Mouse (Mus musculus): Measurements from ENCODE around the gene Pole2. TPM values are rescaled to one million over a fixed set of nuclear protein-coding genes. Genes with fewer than 3 reads are reported as not detected.
A peak's percentile ranks its signal among the peaks of the same experiment; 100 is the strongest.

Pole2 gene
- polyA plus RNA-seq, 1 experiment = 63.4 TPM

DNA sequence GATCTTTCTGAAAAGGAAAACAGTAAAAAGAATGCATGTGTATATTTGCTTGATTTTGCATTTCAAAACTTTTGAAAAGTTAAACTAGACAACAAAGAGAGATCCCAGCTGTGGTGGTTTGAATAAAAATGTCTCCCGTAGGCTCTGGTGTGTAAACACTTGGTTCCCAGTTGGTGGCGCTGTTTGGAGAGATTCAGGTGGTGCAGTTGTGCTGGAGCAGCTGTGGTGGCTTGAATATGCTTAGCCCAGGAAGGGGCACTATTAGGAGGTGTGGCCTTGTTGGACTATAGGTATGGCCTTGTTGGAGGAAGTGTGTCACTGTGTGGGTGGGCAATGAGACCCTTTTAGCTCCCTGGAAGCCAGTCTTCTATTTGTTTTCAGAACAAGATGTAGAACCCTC lies 1.3 kb upstream of the Pole2 start:
- no peak overlapping the region for H3K4me3 ChIP-seq (ENCODE audit: control insufficient read depth, low read depth, low read length)
- no peaks in the 10 kb centered on the region for H3K36me3 ChIP-seq (ENCODE audit: control insufficient read depth, insufficient read depth, low read length)
- no peak for TF ChIP-seq POLR2A (IDR thresholded peaks at IDR 0.05; ENCODE audit: control insufficient read depth, low read depth, low read length)
- TF ChIP-seq CTCF (IDR thresholded peaks at IDR 0.05; ENCODE audit: control insufficient read depth, insufficient read depth, insufficient replicate concordance, low read depth, low read length) = peak; percentile 25; the same call in 1 of the 2 replicates
- H3K4me1 ChIP-seq (ENCODE audit: control insufficient read depth, insufficient read depth, low read length) = no peaks in the 10 kb centered on the region
- no peak overlapping the region for H3K27ac ChIP-seq (ENCODE audit: control insufficient read depth, insufficient read depth, low read depth, low read length)
- H3K27me3 ChIP-seq (ENCODE audit: control insufficient read depth, insufficient read depth, low read length) = no peaks in the 10 kb centered on the region

DNA sequence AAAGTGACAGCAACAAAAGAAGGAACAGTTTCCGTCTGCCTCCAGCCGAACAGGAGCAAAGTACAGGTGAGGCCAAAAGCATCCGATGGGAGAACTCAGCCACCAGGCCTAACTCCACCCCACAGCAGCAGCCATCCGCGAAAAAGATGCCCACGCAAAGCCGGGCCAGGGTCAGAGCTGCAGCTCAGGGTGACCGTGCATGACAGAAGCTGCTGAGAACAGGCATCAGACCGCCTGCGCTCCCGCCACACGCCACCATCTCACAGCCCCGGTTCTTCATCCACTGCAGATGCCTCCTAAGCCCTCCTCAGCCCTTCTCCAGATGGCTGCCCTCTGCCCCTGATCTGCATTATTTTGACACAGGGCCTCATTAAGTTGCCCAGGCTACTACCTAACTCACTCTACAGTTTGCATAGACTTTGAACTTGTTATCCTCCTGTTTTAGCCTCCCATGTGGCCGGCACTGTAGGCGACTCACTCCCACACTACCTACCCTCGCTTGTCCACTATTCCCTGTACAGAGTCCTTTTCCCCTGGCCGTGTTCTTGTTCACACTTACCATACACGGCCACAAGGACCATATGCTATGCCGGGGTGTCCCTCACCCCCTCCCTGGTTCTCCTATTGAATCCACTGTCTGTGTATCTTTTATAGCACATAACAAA lies 7.2 kb downstream of the Pole2 start:
- no peak overlapping the region for H3K4me3 ChIP-seq (ENCODE audit: control insufficient read depth, low read depth, low read length)
- H3K36me3 ChIP-seq (ENCODE audit: control insufficient read depth, insufficient read depth, low read length) = no peaks in the 10 kb centered on the region
- no peak overlapping the region for H3K27ac ChIP-seq (ENCODE audit: control insufficient read depth, insufficient read depth, low read depth, low read length)

DNA sequence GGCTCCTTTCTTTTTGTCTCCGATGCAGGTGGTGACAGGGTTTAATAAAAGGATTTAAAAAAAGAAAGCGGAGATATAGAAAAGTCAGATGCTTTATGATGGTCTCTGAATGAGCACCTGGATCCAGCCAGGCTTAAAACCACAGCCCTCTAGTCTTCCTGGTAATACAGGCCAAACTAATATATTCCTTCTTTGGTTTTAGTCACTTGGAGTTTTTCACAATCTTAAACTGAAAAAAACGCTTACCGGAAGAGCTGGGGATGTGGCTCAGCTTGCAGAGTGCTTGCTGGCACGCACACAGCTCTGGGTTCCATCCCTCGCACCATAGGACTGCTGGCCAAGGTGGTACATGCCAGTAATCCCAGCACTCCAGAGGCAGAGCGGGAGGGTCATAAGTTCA lies 11.4 kb downstream of the Pole2 start:
- no peak overlapping the region for H3K4me3 ChIP-seq (ENCODE audit: control insufficient read depth, low read depth, low read length)
- no peaks in the 10 kb centered on the region for H3K4me1 ChIP-seq (ENCODE audit: control insufficient read depth, insufficient read depth, low read length)
- H3K36me3 ChIP-seq (ENCODE audit: control insufficient read depth, insufficient read depth, low read length) = no peaks in the 10 kb centered on the region
- TF ChIP-seq POLR2A (IDR thresholded peaks at IDR 0.05; ENCODE audit: control insufficient read depth, low read depth, low read length) (no peak), CTCF (IDR thresholded peaks at IDR 0.05; ENCODE audit: control insufficient read depth, insufficient read depth, insufficient replicate concordance, low read depth, low read length) (no peak)
- no peaks in the 10 kb centered on the region for H3K27me3 ChIP-seq (ENCODE audit: control insufficient read depth, insufficient read depth, low read length)
- no peak overlapping the region for H3K27ac ChIP-seq (ENCODE audit: control insufficient read depth, insufficient read depth, low read depth, low read length)

More for the DNA sequence above, 7.2 kb downstream of the Pole2 start:
- Histone ChIP-seq H3K4me1 (ENCODE audit: control insufficient read depth, insufficient read depth, low read length) (no peaks in the 10 kb centered on the region), H3K27me3 (ENCODE audit: control insufficient read depth, insufficient read depth, low read length) (no peaks in the 10 kb centered on the region)
- no peak for TF ChIP-seq CTCF (IDR thresholded peaks at IDR 0.05; ENCODE audit: control insufficient read depth, insufficient read depth, insufficient replicate concordance, low read depth, low read length)

DNA sequence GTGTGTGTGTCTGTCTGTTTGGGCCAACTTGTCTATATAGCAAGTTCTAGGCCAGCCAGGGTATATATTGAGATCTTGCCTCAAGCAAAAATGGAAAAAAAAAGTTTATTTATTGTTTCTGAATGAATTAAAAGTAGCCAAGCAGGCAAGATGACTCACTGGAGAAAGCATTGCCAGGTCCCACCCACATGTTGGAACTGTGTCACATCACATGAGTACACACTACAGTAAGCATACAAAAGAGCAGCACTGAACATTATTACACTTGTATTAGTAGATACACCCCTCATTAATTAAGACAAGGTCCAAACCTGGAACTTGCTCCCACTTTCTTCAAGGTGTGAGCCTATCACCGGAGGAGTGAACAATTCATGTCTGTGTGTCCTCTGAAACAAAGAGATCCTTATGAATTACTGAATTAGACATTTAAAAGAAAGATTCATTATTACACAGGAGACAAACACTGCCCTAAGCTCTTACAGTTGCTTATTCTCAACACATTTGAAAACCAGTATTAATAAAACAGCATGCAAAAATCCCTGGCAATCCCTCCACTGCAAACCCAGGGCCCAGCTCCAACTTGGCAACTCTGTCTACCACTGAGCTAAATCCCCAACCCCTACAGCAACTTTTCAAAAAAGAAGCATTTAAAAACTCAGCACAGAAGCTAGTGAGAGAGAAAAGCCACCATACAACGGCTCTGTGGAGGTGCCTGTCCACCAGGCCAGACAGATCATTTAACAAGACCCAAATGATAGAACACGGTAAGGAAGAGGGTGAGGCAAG lies 12.8 kb downstream of the Pole2 start:
- no peaks in the 10 kb centered on the region for H3K27me3 ChIP-seq (ENCODE audit: control insufficient read depth, insufficient read depth, low read length)
- no peak for TF ChIP-seq POLR2A (IDR thresholded peaks at IDR 0.05; ENCODE audit: control insufficient read depth, low read depth, low read length)
- TF ChIP-seq CTCF (IDR thresholded peaks at IDR 0.05; ENCODE audit: control insufficient read depth, insufficient read depth, insufficient replicate concordance, low read depth, low read length) = no peak
- H3K36me3 ChIP-seq (ENCODE audit: control insufficient read depth, insufficient read depth, low read length) = no peaks in the 10 kb centered on the region

DNA sequence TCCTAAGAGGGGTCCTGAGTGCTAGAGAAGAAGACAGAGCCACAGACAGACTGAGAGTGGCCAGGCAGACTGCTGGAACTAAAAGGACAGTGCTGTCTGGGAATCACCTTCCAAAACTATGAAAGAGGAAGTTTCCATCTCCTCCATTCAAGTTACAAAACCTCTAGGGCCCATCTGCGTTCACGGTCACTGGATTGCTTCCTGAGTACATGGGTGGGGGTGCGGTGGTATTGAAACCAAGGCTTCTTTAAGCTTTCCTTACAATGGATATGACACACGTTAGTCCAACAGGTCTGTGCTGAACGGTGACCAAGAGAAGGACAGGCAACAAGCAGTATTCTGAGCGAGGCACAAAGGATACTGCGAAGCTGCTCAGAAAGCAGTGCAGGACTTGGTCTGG lies 13.6 kb downstream of the Pole2 start:
- Histone ChIP-seq H3K36me3 (ENCODE audit: control insufficient read depth, insufficient read depth, low read length) (no peaks in the 10 kb centered on the region), H3K27ac (ENCODE audit: control insufficient read depth, insufficient read depth, low read depth, low read length) (no peak overlapping the region), H3K4me1 (ENCODE audit: control insufficient read depth, insufficient read depth, low read length) (no peaks in the 10 kb centered on the region), H3K4me3 (ENCODE audit: control insufficient read depth, low read depth, low read length) (no peak overlapping the region), H3K27me3 (ENCODE audit: control insufficient read depth, insufficient read depth, low read length) (no peaks in the 10 kb centered on the region)
- no peak for TF ChIP-seq POLR2A (IDR thresholded peaks at IDR 0.05; ENCODE audit: control insufficient read depth, low read depth, low read length)
- no peak for TF ChIP-seq CTCF (IDR thresholded peaks at IDR 0.05; ENCODE audit: control insufficient read depth, insufficient read depth, insufficient replicate concordance, low read depth, low read length)

More for the DNA sequence above, 12.8 kb downstream of the Pole2 start:
- no peak overlapping the region for H3K4me3 ChIP-seq (ENCODE audit: control insufficient read depth, low read depth, low read length)
- H3K27ac ChIP-seq (ENCODE audit: control insufficient read depth, insufficient read depth, low read depth, low read length) = no peak overlapping the region
- H3K4me1 ChIP-seq (ENCODE audit: control insufficient read depth, insufficient read depth, low read length) = no peaks in the 10 kb centered on the region

DNA sequence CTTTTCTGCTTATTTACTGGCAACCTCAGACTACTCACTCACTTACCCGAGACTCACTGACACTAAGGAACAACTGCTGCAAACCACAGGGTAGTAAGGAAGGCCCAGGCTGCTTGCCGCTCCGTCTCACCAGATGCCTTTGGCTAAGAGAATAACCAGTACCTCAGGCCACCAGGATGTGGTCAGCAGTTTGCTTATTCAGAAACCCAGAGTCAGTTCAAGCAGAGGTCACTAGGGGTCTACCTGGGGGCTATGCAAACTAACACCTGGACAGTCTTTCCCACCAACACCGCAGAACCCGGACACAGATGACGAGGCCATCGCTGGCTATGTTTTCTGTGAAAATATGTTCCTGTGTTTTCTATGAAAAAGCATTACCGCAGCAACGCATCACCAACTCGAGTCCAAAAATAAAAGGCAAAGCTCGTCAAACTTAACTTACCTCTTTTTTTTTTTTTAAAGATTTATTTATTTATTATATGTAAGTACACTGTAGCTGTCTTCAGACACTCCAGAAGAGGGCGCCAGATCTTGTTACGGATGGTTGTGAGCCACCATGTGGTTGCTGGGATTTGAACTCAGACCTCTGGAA lies 14.7 kb downstream of the Pole2 start:
- no peaks in the 10 kb centered on the region for H3K27me3 ChIP-seq (ENCODE audit: control insufficient read depth, insufficient read depth, low read length)
- H3K4me3 ChIP-seq (ENCODE audit: control insufficient read depth, low read depth, low read length) = no peak overlapping the region
- TF ChIP-seq CTCF (IDR thresholded peaks at IDR 0.05; ENCODE audit: control insufficient read depth, insufficient read depth, insufficient replicate concordance, low read depth, low read length) (no peak), POLR2A (IDR thresholded peaks at IDR 0.05; ENCODE audit: control insufficient read depth, low read depth, low read length) (no peak)
- no peak overlapping the region for H3K27ac ChIP-seq (ENCODE audit: control insufficient read depth, insufficient read depth, low read depth, low read length)
- no peaks in the 10 kb centered on the region for H3K4me1 ChIP-seq (ENCODE audit: control insufficient read depth, insufficient read depth, low read length)
- H3K36me3 ChIP-seq (ENCODE audit: control insufficient read depth, insufficient read depth, low read length) = no peaks in the 10 kb centered on the region

DNA sequence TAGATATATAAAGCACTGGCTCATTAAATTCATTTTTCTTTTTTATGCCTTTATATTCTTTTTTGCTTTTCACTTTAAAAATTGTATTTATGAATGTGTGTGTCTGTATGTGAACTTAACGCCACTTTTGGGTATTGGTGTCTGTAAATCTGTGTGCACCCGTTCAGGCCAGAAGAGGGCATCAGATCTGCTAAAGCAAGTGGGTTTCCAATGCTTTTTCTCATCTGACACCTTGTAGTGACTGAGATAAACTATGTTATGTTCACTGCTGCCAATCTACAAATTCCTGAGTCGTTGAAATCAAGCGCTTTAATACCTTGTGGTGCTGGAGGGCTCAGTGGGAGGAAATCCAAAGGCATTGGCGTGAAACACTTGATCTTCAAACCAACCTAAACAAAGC lies 16.9 kb downstream of the Pole2 start:
- no peak for TF ChIP-seq CTCF (IDR thresholded peaks at IDR 0.05; ENCODE audit: control insufficient read depth, insufficient read depth, insufficient replicate concordance, low read depth, low read length)
- TF ChIP-seq POLR2A (IDR thresholded peaks at IDR 0.05; ENCODE audit: control insufficient read depth, low read depth, low read length) = no peak
- H3K27me3 ChIP-seq (ENCODE audit: control insufficient read depth, insufficient read depth, low read length) = no peaks in the 10 kb centered on the region
- H3K4me3 ChIP-seq (ENCODE audit: control insufficient read depth, low read depth, low read length) = no peak overlapping the region
- H3K27ac ChIP-seq (ENCODE audit: control insufficient read depth, insufficient read depth, low read depth, low read length) = no peak overlapping the region
- no peaks in the 10 kb centered on the region for H3K36me3 ChIP-seq (ENCODE audit: control insufficient read depth, insufficient read depth, low read length)
- H3K4me1 ChIP-seq (ENCODE audit: control insufficient read depth, insufficient read depth, low read length) = no peaks in the 10 kb centered on the region

Data from testis, adult 2 months (tissue).